Mouse (Mus musculus): ENCODE data around the gene Msn.

- TF ChIP-seq CTCF (IDR thresholded peaks at IDR 0.05), result no peak
- no peak for TF ChIP-seq EP300 (IDR thresholded peaks at IDR 0.05; ENCODE audit: insufficient read depth, low read depth, low read length)
- TF ChIP-seq POLR2A (IDR thresholded peaks at IDR 0.05; ENCODE audit: insufficient read depth, low read depth, low read length), result no peak
Measured at GRCm38 (mm10) chrX:96119997-96120396, 24.2 kb downstream of the Msn start.
